Mouse (Mus musculus) urinary bladder, adult 18-20 months (tissue): ENCODE measurements at regions not wholly inside any gene's neighbourhood (a gene's known extent, or its start where the extent isn't known, plus 50 kb on each side); places are given as distances from the start of the nearest gene placed in this dataset.
"Not testable (repeated sequence)": the region's sequence is repeated elsewhere in the genome, so short reads cannot be mapped to it uniquely, and the experiment has no call there.

Source experiments
- DNase-seq, 2 experiments: peaks; one replicate each; pipeline ENCODE4 v3.0.0; 2022; ENCODE audit warnings: low spot score in 2 of 2, mixed read lengths in 2 of 2

- no peak for DNase-seq
Observed at GRCm38 (mm10) chr6:89153027-89153662, 209.3 kb downstream of the Plxna1 start.

- DNase-seq, result no peak
Observed at GRCm38 (mm10) chr6:89157501-89157900, 204.9 kb downstream of the Plxna1 start.

DNA sequence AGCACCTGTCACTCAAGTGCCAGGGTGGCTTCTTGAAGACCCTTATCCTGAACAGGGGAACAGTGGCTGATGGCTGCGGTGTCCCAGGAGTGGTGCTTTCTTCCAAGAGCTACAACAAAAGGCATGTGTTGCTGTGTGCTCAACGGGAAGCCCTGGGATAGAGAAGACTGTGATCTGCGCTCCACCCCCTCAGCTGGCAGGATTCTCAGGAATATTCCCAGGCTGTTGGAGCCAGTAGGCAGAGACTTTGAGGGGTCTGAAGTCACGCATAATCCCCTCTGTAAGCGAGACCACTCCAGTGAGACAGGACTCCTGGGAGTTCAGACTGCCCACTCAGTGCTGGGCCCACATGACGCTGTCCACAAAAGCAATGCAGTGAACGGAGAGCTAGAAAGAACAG, 202.4 kb downstream of the Plxna1 start:
- no peak for DNase-seq

DNA sequence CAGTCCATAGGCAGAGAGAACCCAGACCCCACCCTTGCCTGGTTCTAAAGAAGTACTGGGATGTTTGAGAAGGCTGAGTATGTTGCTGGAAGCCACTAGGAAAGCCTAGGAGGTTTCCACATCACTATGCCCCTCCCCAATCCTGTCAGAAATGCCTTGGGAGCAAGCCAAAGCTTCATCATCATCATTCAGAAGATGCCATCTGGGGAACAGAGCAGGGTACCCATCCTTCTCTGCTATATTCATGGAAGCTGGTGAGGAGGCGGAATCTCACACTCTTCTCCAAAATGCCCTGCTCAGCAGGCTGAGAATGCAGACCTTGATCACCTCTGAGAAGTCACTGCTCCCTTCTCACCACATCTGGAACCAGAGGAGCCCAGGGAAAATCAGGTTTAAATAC, 200.7 kb downstream of the Plxna1 start:
- no peak for DNase-seq

GRCm38 (mm10) chr6:89169520-89169919, 192.9 kb downstream of the Plxna1 start:
- no peak for DNase-seq

- not testable (repeated sequence) for DNase-seq
Observed at GRCm38 (mm10) chr6:89184920-89185319, 177.5 kb downstream of the Plxna1 start.

- not testable (repeated sequence) for DNase-seq
Observed at GRCm38 (mm10) chr6:89200514-89201284, 161.7 kb downstream of the Plxna1 start.

DNA sequence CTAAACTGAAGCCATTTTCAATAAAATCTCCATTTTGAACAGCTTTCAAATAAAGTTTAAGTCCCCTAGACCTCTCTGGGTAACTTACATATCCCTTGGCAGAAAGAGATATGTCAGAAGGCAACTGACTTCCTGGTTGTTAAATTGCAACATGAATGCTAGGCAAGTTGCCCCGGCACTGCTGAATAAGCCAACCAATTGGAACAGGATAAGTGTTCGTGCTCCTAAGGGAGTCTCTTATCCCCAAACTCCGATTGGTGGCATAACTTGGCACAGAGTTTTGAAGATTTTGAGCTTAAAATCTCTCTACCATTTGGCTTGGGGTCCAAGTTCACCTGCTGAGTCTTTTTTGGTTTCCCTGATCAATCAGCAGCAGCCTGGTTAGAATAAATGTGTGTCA, 147.4 kb downstream of the Plxna1 start:
- no peak for DNase-seq

- no peak for DNase-seq
Observed at GRCm38 (mm10) chr6:89235416-89236075, 126.9 kb downstream of the Plxna1 start.

GRCm38 (mm10) chr6:89236226-89236625, 126.2 kb downstream of the Plxna1 start:
- no peak for DNase-seq

GRCm38 (mm10) chr6:89236892-89237646, 125.4 kb downstream of the Plxna1 start:
- no peak for DNase-seq

DNA sequence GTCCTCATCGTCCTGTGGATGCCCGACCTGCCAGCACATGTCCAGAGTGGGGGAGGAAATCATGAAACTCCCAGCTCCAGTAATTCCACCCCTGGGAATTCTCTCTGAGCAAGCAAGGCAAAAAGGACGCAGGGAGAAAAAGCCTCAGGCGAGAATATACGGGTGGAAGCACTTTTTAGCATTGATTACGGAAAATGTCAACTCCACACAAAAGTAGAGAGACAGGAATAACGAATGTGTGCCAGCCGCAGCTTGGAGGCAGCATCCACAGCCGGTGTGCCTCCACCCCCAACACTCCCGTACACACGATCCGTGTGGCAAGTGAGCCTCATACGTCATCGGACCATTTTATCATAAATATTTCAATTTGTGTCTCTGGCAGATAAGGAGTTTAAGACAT, 123.5 kb downstream of the Plxna1 start:
- no peak for DNase-seq

DNA sequence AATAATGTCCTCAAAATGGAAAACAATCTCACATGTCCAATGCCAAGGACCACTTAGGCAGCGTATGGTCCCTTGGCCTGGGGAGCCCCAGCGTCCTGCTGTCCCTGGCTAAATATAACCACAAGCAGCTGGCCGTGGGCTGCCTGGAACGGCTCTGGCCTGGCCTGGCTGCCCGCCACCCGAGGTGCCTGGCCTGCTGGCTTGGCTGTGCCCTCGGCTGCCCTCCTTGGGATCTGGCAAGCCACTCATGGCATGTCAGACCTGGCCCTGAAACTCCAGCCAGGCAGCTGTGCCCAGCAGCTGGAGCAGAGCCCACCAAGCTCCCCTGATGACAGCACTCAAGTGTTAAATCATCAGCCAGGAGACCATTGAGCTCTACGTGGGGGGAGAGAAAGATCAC, 122.9 kb downstream of the Plxna1 start:
- no peak for DNase-seq

DNA sequence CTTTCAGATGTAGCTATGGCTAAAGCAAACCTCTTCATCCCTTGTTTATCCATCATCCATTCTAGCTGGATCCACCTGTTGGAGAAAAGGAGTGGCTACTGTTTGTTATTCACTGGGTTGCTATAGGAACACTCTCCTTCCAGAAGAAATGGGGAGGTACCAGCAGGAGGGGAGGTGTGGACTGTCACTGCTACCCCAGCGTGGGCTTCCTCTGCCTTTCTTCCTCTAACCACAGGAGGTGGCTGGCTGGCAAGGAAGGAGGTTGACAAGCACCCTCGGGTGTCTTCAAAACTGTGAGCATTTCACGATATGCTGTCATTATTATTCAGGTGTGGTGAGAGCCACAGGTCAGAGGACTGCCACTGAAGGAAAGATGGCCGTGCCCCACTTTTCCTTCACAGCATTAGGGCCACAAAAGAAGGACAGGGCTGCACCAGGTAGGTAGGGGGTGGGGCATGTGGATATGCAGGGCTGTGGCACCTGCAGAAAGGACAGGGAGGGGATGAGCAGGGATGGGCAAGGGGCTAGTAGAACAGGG, 122.2 kb downstream of the Plxna1 start:
- DNase-seq, result no peak

DNA sequence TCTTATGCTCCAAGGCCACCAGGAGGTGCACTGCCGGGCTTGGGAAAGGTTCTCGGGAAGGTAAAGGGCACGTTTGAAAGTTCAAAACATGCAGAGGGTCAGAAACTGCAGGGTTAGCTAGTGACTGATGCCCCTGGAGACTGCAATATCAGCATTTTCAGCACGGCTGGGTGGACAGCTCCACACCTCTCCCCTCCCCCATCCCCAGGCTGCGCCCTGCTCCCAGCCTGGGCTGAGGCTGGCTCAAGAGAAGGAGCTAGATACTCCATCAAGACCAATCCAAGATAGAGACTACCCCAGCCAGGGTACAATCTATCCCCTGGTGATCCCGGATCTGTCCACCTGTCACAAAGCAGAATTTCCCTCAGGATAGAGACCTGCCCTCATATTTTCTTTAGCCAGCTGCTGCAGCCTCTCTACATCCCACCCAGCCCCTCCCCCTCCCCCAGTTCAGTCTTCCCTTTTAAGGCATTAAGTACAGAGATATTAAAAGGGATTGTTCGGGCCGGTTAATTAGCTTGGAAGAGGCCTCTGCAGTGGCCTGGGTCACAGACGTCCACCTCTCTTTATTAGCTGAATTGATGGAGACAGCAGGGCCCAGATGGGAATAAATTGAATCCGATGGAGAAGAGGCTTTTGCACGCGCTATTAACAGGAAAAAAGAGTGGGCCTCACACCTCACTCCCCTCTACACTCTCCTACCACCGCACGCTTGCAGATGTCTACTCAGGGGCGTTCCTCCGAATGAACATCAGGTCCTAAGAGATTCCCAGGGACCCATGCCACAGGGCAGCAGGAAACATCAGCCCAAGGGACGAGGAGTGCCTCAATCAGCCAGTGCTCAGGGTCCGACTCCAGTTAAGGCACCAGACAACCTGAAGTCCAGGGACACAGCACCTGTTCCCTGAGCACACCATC, 119.8 kb downstream of the Plxna1 start:
- no peak for DNase-seq

GRCm38 (mm10) chr6:89245506-89245905, 116.9 kb downstream of the Plxna1 start:
- DNase-seq, result no peak

GRCm38 (mm10) chr6:89246261-89246660, 116.2 kb downstream of the Plxna1 start:
- no peak for DNase-seq

DNA sequence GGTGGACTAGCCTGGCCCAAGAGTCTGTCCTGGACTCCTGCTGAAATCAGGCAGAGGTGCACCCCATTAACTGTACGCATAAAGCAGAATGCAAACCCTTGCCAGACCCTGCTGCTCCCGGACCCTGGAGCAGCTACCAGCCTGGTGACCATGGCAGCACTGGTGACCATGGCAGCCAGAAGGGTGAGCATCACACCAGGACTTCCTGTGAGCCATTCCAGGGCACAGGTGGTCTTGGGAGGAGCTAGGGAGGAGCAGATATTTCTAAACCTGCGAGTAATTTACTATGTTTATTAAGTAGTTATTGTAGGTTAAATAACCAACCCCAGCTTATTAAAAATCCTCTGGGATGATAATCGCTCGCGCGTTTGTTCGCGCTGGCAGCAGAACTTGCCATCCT, 113.8 kb downstream of the Plxna1 start:
- DNase-seq, result no peak

DNA sequence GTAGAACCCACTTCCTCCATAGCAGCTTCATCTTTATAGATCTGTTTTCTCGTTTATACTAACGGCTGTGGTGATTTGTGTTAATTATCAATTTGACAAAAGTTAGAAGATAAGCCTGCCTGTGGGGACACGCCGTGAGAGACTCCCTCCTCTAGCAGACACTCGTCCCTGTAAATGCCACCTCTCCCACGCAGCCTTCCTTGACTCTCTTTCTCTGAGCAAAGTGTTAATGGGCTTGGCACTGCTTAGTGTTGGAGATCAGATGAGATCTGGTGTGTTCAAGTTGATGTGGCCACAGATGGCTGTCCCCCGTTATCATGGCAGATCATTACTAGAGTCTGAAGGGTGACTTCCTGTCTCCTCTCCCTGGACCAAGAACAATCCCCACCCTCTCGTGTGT, 113.1 kb downstream of the Plxna1 start:
- DNase-seq, result no peak

- no peak for DNase-seq
Observed at GRCm38 (mm10) chr6:89251641-89252040, 110.8 kb downstream of the Plxna1 start.

DNA sequence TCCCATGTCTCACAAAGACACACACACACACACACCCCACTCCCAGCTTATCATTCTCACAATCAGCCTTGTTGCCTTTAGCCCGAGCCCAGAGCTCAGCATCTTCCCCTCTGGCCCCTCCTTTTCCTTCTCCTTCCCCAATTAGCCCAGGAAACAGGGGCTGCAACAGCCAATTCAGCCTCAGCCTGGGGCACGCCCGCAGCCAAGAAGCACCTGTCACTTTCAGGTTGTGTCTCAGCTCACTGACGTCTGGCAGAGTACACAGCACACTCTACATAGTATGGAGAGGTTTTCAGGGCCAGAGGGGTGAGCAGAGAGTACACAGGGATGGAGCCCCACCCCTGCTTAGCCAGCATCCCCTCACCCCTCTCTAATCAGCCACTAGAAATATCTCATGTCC, 106.4 kb downstream of the Plxna1 start:
- DNase-seq, result no peak
